Mouse (Mus musculus) skeletal muscle tissue, adult 2 months (tissue): Measurements from ENCODE around the gene Actn4.

Source experiments
- DNase-seq: peaks from one replicate; pipeline ENCODE4 v3.0.0-alpha.2; 2012; ENCODE audit warnings: low read depth, low spot score

The Actn4 gene

DNA sequence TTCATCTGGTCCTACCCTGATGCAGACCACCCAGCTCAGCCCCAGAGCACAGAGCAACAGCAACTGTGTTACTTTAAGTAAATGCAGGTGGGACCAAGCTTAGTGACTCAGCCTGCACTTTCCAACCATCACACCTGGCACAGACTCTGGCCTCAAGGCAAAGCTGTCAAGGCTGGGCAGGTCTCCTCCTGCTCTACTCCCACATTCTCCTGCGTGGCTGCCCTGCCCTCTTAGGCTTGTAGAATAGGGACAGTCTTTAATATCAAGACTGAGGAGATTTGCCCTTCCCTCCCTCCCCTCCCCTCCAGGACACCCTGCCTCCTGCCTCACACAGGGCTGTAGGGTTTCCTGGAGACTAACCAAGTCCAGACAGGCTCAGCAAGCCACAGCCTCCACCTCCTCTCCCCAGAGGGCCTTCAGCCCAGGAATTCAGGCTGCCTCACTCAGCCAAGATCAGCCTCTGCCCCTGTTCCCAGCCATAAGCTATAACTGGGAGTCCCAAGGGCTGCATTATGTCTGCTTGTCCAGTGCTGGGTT lies 112.4 kb downstream of the Actn4 start:
- DNase-seq: no peak

DNA sequence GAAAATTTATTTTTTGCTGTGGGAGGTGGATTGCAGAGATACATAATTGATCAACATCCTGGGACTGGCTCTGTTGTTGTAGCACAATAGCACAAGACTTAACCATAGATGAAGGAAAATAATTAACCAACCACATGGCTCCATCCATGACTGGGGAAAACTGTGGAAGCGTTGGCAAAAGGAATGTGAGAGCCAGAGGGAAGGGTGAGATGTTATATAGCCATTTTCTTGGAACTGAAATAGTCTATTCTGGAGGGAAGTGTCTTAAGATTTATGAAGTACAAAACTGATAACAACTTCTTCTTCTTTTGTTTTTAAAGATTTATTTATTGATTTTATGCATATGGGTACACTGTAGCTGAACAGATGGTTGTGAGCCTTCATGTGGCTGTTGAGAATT lies 114.9 kb downstream of the Actn4 start:
- DNase-seq: no peak
